In genomic region chr8:53164017-53164416, GRCm38 (mm10) we compare ENCODE assay signal across 23 mouse cellular contexts.
DNase-seq lines count a peak whose midpoint lies in the region; ATAC-seq lines count a peak whose summit lies in the region.
"Had no signal": no experiment of that assay in that cellular context is flagged by ENCODE, and none has a peak within 500 bp of the region (broad histone marks: within the 10 kb centered on the region; RNA-seq: fewer than 3 reads in every experiment).

No protein-coding gene starts in this region.

- WGBS in forebrain, embryonic 16.5 days = 41% methylated on average over 3 of the region's 3 CpGs
- 62% methylated on average over 3 of the region's 3 CpGs for WGBS in forebrain, embryonic 11.5 days
- WGBS in embryonic facial prominence, embryonic 14.5 days = 42% methylated on average over 3 of the region's 3 CpGs

- H3K27me3 ChIP-seq in forebrain, embryonic 16.5 days (replicated peaks; ENCODE audit: control insufficient read depth, insufficient read depth, low read length) = no peaks in the 10 kb centered on the region
- no peaks in the 10 kb centered on the region for H3K27me3 ChIP-seq in forebrain, embryonic 11.5 days (ENCODE audit: control insufficient read depth, insufficient read depth, low read length)
- no peaks in the 10 kb centered on the region for H3K27me3 ChIP-seq in embryonic facial prominence, embryonic 14.5 days (replicated peaks; ENCODE audit: control insufficient read depth, insufficient read depth, low read length)
- H3K27me3 ChIP-seq: CH12.LX; embryonic facial prominence, embryonic 15.5 days; heart, embryonic 12.5 days; intestine, embryonic 15.5 days; kidney, embryonic 15.5 days had no signal

- H3K9me3 ChIP-seq in forebrain, embryonic 16.5 days (ENCODE audit: control insufficient read depth, low read length) = no peaks in the 10 kb centered on the region
- no peaks in the 10 kb centered on the region for H3K9me3 ChIP-seq in forebrain, embryonic 11.5 days (ENCODE audit: control insufficient read depth, low read length)
- H3K9me3 ChIP-seq in embryonic facial prominence, embryonic 14.5 days (ENCODE audit: control insufficient read depth, low read length) = no peaks in the 10 kb centered on the region
- H3K9me3 ChIP-seq: embryonic facial prominence, embryonic 15.5 days; forebrain, embryonic 10.5 days; heart, embryonic 12.5 days; hindbrain, embryonic 10.5 days; intestine, embryonic 15.5 days; kidney, embryonic 15.5 days had no signal

- H3K9ac ChIP-seq in forebrain, embryonic 16.5 days (replicated peaks; ENCODE audit: low read depth, low read length) = no peak overlapping the region
- no peak overlapping the region for H3K9ac ChIP-seq in forebrain, embryonic 11.5 days (ENCODE audit: low read length)
- no peak overlapping the region for H3K9ac ChIP-seq in embryonic facial prominence, embryonic 14.5 days (ENCODE audit: low read depth, low read length)
- H3K9ac ChIP-seq: embryonic facial prominence, embryonic 15.5 days; heart, embryonic 12.5 days; hindbrain, embryonic 14.5 days; intestine, embryonic 15.5 days; kidney, embryonic 15.5 days had no signal

- no peak overlapping the region for H3K27ac ChIP-seq in forebrain, embryonic 16.5 days (ENCODE audit: low read length)
- no peak overlapping the region for H3K27ac ChIP-seq in forebrain, embryonic 11.5 days (ENCODE audit: low read depth, low read length)
- H3K27ac ChIP-seq in embryonic facial prominence, embryonic 14.5 days (replicated peaks; ENCODE audit: low read depth, low read length) = no peak overlapping the region
- H3K27ac ChIP-seq: embryonic facial prominence, embryonic 15.5 days; forebrain, embryonic 10.5 days; gastrocnemius, adult 2 months; hindbrain, embryonic 10.5 days; hindbrain, embryonic 14.5 days; intestine, embryonic 15.5 days; kidney, embryonic 15.5 days had no signal

- ATAC-seq in forebrain, embryonic 16.5 days = peak; percentile 57; the same call in 1 of the 2 replicates
- no peak for ATAC-seq in forebrain, embryonic 11.5 days (replicated peaks; ENCODE audit: low FRiP score)
- ATAC-seq in embryonic facial prominence, embryonic 14.5 days (ENCODE audit: low read depth) = no peak
- ATAC-seq in megakaryocyte progenitor cell, adult 5-6 weeks (replicated peaks; ENCODE audit: poor library complexity) = no peak
- ATAC-seq: intestine, embryonic 15.5 days had no signal

- no peaks in the 10 kb centered on the region for H3K4me1 ChIP-seq in forebrain, embryonic 16.5 days (replicated peaks; ENCODE audit: control insufficient read depth, insufficient read depth, low read length)
- no peaks in the 10 kb centered on the region for H3K4me1 ChIP-seq in forebrain, embryonic 11.5 days (replicated peaks; ENCODE audit: control insufficient read depth, insufficient read depth, low read length)
- no peaks in the 10 kb centered on the region for H3K4me1 ChIP-seq in embryonic facial prominence, embryonic 14.5 days (ENCODE audit: control insufficient read depth, insufficient read depth, low read length)
- H3K4me1 ChIP-seq: embryonic facial prominence, embryonic 15.5 days; forebrain, embryonic 10.5 days; heart, embryonic 12.5 days; hindbrain, embryonic 10.5 days; intestine, embryonic 15.5 days; kidney, embryonic 15.5 days had no signal

- no peak overlapping the region for H3K4me2 ChIP-seq in forebrain, embryonic 16.5 days (ENCODE audit: low read length)
- no peak overlapping the region for H3K4me2 ChIP-seq in forebrain, embryonic 11.5 days (ENCODE audit: low read depth, low read length, severe bottlenecking)
- no peak overlapping the region for H3K4me2 ChIP-seq in embryonic facial prominence, embryonic 14.5 days (ENCODE audit: low read depth, low read length)
- H3K4me2 ChIP-seq: embryonic facial prominence, embryonic 15.5 days; heart, embryonic 12.5 days; hindbrain, embryonic 14.5 days; intestine, embryonic 15.5 days; kidney, embryonic 15.5 days had no signal

- H3K4me3 ChIP-seq in forebrain, embryonic 16.5 days (replicated peaks; ENCODE audit: low read length) = no peak overlapping the region
- H3K4me3 ChIP-seq in forebrain, embryonic 11.5 days (ENCODE audit: low read depth, low read length) = no peak overlapping the region
- H3K4me3 ChIP-seq in embryonic facial prominence, embryonic 14.5 days (ENCODE audit: low read depth, low read length) = no peak overlapping the region
- H3K4me3 ChIP-seq: embryonic facial prominence, embryonic 15.5 days; erythroblast, embryonic 14.5 days; forebrain, embryonic 10.5 days; gastrocnemius, adult 2 months; heart, embryonic 12.5 days; hindbrain, embryonic 10.5 days; intestine, embryonic 15.5 days; kidney, embryonic 15.5 days had no signal

- DNase-seq in embryo, embryonic 10.5 days (ENCODE audit: low spot score) = peak; percentile 6
- no peak for DNase-seq in embryo, embryonic 9.5 days (ENCODE audit: extremely low spot score)
- no peak for DNase-seq in forebrain, embryonic 11.5 days (ENCODE audit: low spot score)
- peak; percentile 2 for DNase-seq in brain, adult 2 months (ENCODE audit: low read depth, low spot score)
- DNase-seq in embryonic facial prominence, embryonic 14.5 days (ENCODE audit: low spot score) = peak; percentile 75
- DNase-seq in frontal cortex, postnatal 10 days (ENCODE audit: low spot score in 2 of 2) = no peak
- DNase-seq: adrenal gland, adult 8-10 months; cerebellum, adult 2 months; cerebellum, postnatal 14 days; gastrocnemius, adult 2 months; gastrocnemius, postnatal 25 days; kidney, adult 18-20 months had no signal

- no peaks in the 10 kb centered on the region for H3K36me3 ChIP-seq in forebrain, embryonic 16.5 days (ENCODE audit: control insufficient read depth, insufficient read depth)
- no peaks in the 10 kb centered on the region for H3K36me3 ChIP-seq in forebrain, embryonic 11.5 days (ENCODE audit: control insufficient read depth, insufficient read depth, low read length)
- no peaks in the 10 kb centered on the region for H3K36me3 ChIP-seq in embryonic facial prominence, embryonic 14.5 days (ENCODE audit: control insufficient read depth, insufficient read depth, low read length)
- H3K36me3 ChIP-seq: embryonic facial prominence, embryonic 15.5 days; forebrain, embryonic 10.5 days; heart, embryonic 12.5 days; hindbrain, embryonic 10.5 days; intestine, embryonic 15.5 days; kidney, embryonic 15.5 days had no signal

Comparison
In these comparisons a context has a peak if more than half of its experiments do, and no peak if none do; other contexts are left out.
1. DNase-seq: peak in embryo, embryonic 10.5 days (single experiment), brain, adult 2 months (single experiment) and embryonic facial prominence, embryonic 14.5 days (single experiment); none in embryo, embryonic 9.5 days (single experiment), forebrain, embryonic 11.5 days (single experiment) and frontal cortex, postnatal 10 days (0 of 2).